Mouse (Mus musculus) urinary bladder, postnatal 25 days (tissue): ENCODE results near the gene Tbl1xr1.

Experiments used
- DNase-seq: peaks from one replicate; pipeline ENCODE4 v3.0.0; 2022; ENCODE audit warnings: low spot score

Tbl1xr1 gene

GRCm38 (mm10) chr3:22076561-22076935 lies at the start of gene Tbl1xr1:
TSS of gene Tbl1xr1 (plus strand) at chr3:22076652.
- peak; percentile 86 for DNase-seq

- no peak for DNase-seq
Measured at GRCm38 (mm10) chr3:22038004-22038403, 38.4 kb upstream of the Tbl1xr1 start.

GRCm38 (mm10) chr3:22039036-22039795 lies 37.2 kb upstream of the Tbl1xr1 start:
- DNase-seq = no peak

- no peak for DNase-seq
Measured at GRCm38 (mm10) chr3:22040627-22041026, 35.8 kb upstream of the Tbl1xr1 start.

GRCm38 (mm10) chr3:22047203-22047602 lies 29.2 kb upstream of the Tbl1xr1 start:
- DNase-seq = no peak

GRCm38 (mm10) chr3:22056664-22057328 lies 19.7 kb upstream of the Tbl1xr1 start:
- DNase-seq = no peak

GRCm38 (mm10) chr3:22058206-22058804 lies 18.1 kb upstream of the Tbl1xr1 start:
- DNase-seq = no peak

GRCm38 (mm10) chr3:22061163-22061562 lies 15.3 kb upstream of the Tbl1xr1 start:
- no peak for DNase-seq

GRCm38 (mm10) chr3:22068621-22069020 lies 7.8 kb upstream of the Tbl1xr1 start:
- DNase-seq = no peak

GRCm38 (mm10) chr3:22073916-22074315 lies 2.5 kb upstream of the Tbl1xr1 start:
- DNase-seq = no peak

- no peak for DNase-seq
Measured at GRCm38 (mm10) chr3:22074591-22075294, 1.7 kb upstream of the Tbl1xr1 start.

- peak; percentile 45 for DNase-seq
Measured at GRCm38 (mm10) chr3:22075517-22075886, 950 bp upstream of the Tbl1xr1 start.

- peak; percentile 82 for DNase-seq
Measured at GRCm38 (mm10) chr3:22075887-22076560, 428 bp upstream of the Tbl1xr1 start.

GRCm38 (mm10) chr3:22076936-22077656 lies 644 bp downstream of the Tbl1xr1 start:
- peak; percentile 40 for DNase-seq

GRCm38 (mm10) chr3:22077657-22078475 lies 1.4 kb downstream of the Tbl1xr1 start:
- DNase-seq = peak; percentile 23

- no peak for DNase-seq
Measured at GRCm38 (mm10) chr3:22078529-22078928, 2.1 kb downstream of the Tbl1xr1 start.

- no peak for DNase-seq
Measured at GRCm38 (mm10) chr3:22081869-22082268, 5.4 kb downstream of the Tbl1xr1 start.

- DNase-seq = no peak
Measured at GRCm38 (mm10) chr3:22082823-22083222, 6.4 kb downstream of the Tbl1xr1 start.

- DNase-seq = no peak
Measured at GRCm38 (mm10) chr3:22084222-22084996, 8.0 kb downstream of the Tbl1xr1 start.

- DNase-seq = no peak
Measured at GRCm38 (mm10) chr3:22089825-22090224, 13.4 kb downstream of the Tbl1xr1 start.
